Mouse (Mus musculus): ENCODE results near the gene Washc4. TPM values are rescaled to one million over a fixed set of nuclear protein-coding genes. Genes with fewer than 3 reads are reported as not detected.

Gene Washc4
- polyA plus RNA-seq (2014; fragmentation: Illumina TruSeq; extraction: RNeasy Lipid Tissue Mini Kit (QIAGEN cat#74804); ENCODE audit: low read depth, low replicate concordance): 15.7 TPM

DNA sequence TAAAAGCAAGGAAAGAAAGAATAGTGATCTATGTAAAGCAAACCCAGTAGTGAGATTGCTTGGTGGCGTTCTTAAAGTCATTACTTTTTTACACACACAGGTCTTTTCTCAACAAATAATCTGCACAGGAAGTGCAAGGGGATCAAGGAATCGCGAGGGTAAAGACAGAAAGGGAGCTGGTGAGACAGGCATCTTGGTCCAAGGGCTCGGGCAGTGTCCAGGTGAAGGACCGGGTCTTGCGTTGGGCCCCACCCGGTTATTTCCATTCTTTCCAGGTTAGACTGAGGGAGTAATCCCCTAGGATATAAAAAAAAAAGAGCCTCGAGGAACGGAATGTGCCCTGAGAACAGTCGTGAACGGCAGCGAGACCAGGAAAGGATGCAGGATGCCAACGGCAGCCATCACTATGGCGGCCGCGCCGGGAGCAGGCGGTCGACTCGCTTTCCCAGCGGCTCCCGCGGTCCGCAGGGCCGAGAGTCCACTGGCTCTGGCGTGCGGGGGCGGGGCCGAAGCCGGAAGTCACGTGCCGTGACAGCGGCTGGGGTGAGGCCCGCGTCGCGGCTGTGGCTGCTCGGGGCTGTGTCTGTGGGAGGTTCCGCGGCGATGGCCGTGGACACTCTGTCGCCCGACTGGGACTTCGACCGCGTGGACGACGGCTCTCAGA, at the start of gene Washc4:
Gene Washc4 (plus strand): TSS at position 314 of the 664 bp plus-strand sequence.

DNA sequence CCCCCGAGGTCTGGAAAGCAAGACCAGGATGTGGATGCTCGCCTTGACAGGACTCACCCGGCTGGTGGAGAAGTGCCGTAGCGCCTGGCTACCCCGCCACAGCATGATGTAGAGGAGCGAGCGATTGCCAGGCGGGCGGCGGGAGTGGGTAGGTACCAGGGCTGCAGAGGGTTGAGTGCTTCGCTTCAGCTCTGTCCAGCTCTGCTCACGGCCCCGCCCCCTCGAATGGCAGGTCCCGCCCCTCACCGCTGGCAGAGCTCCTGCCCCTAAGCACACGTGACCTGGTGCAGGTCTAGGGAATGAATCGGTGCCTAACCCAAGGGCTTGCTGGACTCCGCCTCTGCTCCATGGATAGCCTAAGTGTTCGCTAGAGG, 9.7 kb upstream of the Washc4 start, which contains the start of gene Aldh1l2:
Gene Aldh1l2 (minus strand): TSS at position 231 of the 374 bp plus-strand sequence.

Other genes with a start within 250 kb of the Washc4 start
- gene Slc41a2, start 205.9 kb upstream of the Washc4 start, polyA plus RNA-seq (2014; fragmentation: Illumina TruSeq; extraction: RNeasy Lipid Tissue Mini Kit (QIAGEN cat#74804); ENCODE audit: low read depth, low replicate concordance): 19.5 TPM
- gene D10Wsu102e, start 183.5 kb upstream of the Washc4 start, polyA plus RNA-seq (2014; fragmentation: Illumina TruSeq; extraction: RNeasy Lipid Tissue Mini Kit (QIAGEN cat#74804); ENCODE audit: low read depth, low replicate concordance): 1.1 TPM
- 0.62 TPM for gene Aldh1l2, start 9.6 kb upstream of the Washc4 start, polyA plus RNA-seq (2014; fragmentation: Illumina TruSeq; extraction: RNeasy Lipid Tissue Mini Kit (QIAGEN cat#74804); ENCODE audit: low read depth, low replicate concordance)
- 126 TPM for gene Appl2, start 105.0 kb downstream of the Washc4 start, polyA plus RNA-seq (2014; fragmentation: Illumina TruSeq; extraction: RNeasy Lipid Tissue Mini Kit (QIAGEN cat#74804); ENCODE audit: low read depth, low replicate concordance)
- 27.1 TPM for gene 1500009L16Rik, start 179.1 kb downstream of the Washc4 start, polyA plus RNA-seq (2014; fragmentation: Illumina TruSeq; extraction: RNeasy Lipid Tissue Mini Kit (QIAGEN cat#74804); ENCODE audit: low read depth, low replicate concordance)

Measured in testis, adult 10 weeks (tissue).